Mouse (Mus musculus) heart, postnatal 0 days (tissue): Measurements from ENCODE around the gene Msh4.

Source experiments
- CTCF ChIP-seq: IDR thresholded peaks from 2 replicates; pipeline ENCODE4 v1.5.1; 2016; ENCODE audit warnings: antibody characterized with exemption, control low read depth, low read depth
- EP300 ChIP-seq: IDR thresholded peaks from 2 replicates; pipeline ENCODE4 v1.6.1; 2016; ENCODE audit warnings: antibody characterized with exemption, low read depth

DNA sequence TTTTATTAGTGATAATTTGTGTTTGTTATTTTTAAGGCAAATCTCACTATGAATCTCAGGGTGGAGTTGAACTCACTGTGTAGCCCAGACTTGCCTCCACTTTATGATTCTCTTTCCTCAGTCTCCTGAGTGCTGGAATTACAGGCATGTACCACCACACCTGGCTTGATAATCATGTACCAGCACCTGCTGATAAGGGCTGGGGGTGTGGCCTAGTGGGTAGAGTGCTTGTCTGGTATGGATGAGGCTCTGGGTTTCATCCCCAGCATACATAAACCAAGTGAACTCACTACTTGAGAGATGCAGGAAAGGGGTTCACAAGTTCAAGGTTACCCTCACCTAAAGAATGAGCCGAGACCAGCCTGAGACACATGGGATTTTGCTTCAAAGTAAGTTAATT lies 4.0 kb downstream of the Msh4 start:
- TF ChIP-seq CTCF (no peak), EP300 (no peak)
